Mouse (Mus musculus): Measurements from ENCODE around the gene Ccdc63.
A peak's percentile ranks its signal among the peaks of the same experiment; 100 is the strongest.

Ccdc63 gene

DNA sequence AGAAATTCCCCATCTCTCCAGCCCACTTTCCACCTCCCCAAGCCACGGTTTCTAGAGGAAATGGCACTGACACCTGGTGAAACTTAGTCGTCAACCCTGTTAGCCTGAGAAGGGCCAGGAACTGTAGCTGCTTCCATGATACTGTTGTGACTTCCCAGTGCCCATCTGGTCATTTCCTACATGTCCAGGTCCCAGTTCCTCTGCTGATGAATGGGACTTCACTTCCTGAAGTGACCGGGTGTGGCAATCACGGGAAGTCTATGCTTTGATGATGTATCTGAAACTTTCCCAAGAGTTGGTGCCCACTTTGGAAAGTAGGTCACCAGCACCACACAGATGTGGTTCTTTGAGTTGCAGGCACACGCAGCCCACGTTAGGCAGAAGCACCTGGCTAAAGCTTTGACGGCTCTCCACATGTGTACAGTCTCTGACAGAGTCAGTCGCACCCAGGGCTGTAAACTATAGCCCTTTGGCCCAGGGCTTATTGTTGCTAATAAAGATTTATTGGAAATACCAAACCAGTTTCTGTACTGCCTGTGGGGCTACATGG lies 15.3 kb downstream of the Ccdc63 start:
- DNase-seq (ENCODE audit: low read depth) = no peak

DNA sequence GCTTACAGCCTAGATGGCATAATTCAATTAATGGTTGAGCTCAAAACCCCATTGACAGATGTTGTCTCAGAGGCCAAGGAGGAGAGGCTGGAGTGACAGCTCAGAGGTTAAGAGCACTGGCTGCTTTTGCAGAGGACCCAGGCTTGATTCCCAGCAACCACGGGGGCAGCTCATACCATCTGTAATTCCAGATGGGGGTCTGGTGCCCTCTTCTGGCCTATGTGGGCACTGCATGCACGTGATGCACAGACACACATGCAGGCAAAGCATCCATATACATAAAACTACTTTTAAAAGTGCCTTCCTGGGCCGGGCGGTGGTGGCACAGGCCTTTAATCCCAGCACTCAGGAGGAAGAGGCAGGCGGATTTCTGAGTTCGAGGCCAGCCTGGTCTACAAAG lies 24.4 kb downstream of the Ccdc63 start:
- DNase-seq (ENCODE audit: low read depth) = peak; percentile 62

DNA sequence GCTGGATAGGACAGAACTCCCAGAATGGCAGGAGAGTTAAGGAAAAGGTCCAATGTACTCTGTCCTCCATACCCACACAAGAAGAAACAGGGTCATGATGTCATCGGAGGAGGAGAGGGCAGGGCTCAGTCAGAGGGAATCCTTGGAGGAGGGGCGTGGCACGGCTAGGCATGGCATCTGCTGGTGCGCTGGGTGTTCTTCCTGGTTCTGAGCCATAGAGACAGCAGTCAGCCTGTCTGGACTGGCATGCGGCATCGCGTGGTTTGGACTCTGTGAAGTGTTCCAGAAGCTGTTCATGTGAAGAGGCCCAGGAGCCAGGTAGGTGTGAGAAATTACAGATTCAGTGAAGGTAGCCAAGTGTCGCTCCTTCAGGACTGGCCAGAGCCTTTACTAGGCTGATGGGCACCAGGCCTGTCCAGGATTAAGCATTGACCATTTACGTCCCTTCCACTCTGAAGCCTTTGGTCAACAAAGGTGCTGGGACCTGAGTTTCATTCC lies 25.3 kb downstream of the Ccdc63 start:
- DNase-seq (ENCODE audit: low read depth) = no peak

DNA sequence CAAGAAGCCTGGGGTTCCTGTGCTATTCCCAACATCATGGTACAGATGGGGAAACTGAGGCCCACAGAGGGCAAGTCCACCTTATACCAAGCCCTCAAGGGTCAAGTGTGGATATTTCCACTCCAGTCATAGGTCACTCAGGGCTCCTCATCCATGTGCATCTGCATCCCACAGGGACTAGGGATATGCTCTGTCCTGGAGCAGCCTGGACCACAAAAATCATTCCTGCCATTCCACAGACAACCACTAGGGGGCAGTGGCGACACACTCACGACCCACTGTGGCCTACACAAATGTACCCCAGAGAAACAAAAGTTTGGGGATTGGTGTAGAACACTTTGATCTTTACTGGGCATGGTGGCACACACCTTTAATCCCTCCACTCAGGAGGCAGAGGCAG lies 26.4 kb downstream of the Ccdc63 start:
- peak; percentile 81 for DNase-seq (ENCODE audit: low read depth)

DNA sequence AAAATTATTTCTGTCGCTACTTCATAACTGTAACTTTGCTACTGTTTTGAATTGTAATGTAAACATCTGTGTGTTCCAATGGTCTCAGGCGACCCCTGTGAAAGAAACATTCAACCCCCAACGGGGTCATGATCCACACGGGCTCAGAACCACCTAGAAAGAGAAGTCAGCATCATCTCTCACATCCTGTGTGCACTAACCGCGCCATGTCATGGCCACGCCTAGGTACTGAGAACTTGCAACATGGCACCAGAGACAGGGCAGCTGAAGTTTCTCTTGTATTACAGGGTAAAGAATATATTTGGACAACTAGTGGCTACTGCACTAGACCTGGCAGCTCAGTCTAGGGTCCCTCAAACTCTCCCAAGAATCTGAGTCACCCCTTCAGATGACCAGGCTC lies 27.2 kb downstream of the Ccdc63 start:
- DNase-seq (ENCODE audit: low read depth) = no peak

DNA sequence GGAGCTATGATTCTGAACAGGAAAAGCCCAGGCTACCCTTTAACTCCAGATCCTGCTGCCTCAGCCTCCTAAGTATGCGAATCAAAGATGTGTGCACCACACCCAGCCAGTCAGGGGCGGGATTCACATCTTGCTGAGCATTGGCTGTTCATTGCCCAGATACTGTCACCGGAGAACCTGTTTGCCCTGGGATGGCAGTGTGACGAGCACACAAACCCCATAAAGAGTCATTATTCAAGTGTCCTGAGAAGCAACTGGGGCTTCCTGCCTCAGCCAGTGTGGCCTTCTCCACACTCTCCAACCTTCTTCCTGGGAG lies 28.7 kb downstream of the Ccdc63 start:
- no peak for DNase-seq (ENCODE audit: low read depth)

DNA sequence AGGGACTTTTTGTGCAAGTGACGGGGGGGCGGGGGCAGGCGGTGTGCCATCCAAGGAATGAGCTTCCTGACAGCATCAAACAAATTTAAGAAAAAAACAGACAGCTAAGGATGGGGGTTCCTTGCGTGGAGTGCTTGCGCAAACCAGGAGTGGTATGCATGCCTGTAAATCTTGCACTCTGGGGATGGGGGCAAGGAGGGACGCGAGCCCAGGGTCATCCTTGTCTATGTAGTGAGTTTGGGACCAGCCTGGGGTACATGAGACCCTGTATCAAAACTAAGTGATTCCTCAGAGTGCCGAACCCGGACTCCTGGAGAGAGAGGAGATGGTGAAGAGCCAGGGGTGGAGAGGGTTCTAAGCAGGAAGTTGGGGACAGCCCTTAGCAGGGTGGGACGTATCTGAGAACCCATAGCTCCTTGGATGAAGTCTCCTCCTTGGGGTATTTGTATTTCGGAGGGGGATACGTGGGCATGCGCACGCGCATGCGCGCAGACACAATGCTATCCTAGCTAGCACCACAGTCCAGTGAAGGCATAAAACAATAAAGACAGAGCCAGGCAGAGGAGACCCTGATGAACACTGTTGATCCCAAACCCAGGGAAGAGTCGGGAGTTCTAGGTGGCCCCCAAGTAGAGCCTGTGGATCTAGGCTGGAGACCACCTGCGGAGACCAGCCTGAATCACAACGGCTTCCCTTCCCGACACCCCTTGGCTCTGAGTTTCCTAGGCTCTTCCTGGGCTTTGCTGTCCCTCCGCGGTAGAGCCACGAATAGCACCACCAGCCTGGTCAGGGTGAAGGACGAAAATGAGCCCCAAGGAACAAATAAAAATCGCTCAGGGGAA lies 29.3 kb downstream of the Ccdc63 start:
- DNase-seq (ENCODE audit: low read depth) = no peak

DNA sequence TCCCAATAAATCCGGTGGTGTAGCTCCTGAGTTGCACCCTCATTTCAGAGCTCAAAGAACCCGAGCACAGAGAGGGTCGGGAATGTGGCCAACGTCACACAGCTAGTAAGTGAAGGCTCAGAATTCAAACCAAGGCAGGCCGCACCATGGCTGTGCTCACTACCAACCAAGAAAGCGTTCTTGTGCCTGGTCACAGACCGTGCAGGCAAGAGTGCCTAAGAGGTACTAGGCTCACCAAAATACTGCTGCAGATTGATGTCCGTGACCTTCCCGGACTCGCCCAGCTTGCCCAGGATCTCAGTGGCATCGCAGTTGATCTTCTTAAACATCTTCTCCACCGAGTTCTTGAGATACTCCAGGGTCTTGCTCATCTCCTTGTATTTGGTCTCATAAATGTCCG lies 30.0 kb downstream of the Ccdc63 start:
- DNase-seq (ENCODE audit: low read depth) = no peak

DNA sequence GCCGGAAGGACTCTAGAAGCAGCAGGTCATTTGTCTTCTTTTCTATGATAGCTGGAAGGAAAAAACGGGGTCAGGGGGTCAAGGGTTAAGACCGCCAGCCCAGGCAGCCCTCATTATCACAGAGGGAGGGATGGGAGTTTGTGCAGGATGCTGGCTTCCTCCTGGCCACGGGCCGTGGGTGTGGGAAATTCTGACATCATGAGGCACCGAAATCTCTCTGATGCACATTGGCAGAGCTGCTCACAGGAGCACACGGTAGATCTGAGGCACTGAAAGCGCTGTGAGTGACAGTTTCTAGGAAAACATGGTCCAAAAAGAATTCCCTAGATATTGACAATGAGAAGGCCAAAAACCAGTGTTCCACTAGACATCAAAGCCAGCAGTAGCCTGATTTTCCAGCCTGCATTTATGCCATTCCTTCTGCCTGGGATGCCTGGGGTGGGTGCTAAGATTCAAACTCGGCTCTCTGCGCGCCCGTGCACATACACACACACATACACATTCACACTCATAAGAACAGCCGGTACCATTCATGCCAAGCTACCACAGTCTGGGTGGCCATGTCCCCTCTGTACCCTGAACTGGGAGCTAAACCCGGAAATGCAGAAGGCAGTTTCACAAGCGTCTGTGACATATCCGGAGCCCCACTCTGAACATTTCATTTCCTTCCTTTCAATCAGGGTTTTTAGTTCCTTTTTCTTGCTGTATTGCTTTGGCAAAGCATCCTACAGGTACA lies 31.1 kb downstream of the Ccdc63 start:
- no peak for DNase-seq (ENCODE audit: low read depth)

DNA sequence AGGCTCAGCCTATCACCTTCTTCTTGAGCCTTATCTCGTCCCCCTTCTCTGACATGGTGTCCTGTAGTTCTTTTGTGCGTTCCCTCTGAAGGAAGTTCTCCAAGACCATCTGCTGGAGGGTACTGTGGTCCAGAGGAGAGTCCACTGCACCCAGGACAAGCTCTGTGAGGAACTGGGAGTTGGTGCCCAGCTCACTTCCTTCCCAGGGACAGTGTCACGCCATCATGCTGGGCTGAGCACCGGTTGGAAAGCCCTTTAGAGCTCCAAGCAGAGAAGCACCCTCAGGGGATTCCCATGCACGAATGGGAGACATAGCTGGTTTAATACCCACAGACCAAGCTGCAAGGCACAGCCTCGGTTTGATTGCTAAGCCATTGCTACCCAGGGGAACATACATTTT lies 32.5 kb downstream of the Ccdc63 start:
- no peak for DNase-seq (ENCODE audit: low read depth)

DNA sequence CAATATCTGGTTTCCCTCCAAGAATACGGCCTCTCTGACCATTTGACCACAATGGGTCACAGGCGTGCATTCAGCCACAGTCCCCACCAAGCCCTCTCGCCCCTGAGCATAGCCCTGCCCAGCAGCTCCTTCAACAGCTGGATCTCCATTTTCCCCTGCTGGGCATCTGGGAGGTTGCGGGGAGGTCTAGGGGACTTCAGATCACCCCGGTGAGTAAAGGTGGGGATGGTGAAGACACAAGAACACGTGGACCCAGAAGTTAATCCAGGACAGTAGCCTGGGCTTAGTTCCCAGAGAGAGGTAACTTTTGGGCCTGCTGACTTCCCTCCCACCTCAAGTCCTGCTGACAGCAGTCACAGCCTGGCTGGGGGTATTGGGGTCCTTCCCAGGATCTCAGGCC lies 34.4 kb downstream of the Ccdc63 start:
- DNase-seq (ENCODE audit: low read depth) = no peak

DNA sequence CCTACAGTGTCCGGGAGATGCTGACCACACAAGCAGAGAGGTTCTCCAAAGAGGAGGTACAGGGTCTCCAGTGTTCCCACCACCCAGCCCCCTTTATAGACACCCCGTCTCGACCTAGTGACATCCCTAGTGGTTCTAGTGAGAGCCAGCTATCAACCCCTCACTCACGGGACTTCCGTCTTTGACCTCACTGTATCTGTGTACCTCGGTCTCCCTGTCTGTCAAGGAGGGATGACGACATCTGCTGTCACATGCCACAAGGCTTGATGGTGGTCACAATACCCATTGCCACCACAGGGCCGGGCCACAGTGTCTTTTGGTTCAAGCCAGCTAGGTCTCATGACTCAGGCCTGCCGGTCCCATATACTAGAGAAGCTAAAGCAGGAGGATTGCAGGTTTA lies 35.6 kb downstream of the Ccdc63 start:
- no peak for DNase-seq (ENCODE audit: low read depth)

DNA sequence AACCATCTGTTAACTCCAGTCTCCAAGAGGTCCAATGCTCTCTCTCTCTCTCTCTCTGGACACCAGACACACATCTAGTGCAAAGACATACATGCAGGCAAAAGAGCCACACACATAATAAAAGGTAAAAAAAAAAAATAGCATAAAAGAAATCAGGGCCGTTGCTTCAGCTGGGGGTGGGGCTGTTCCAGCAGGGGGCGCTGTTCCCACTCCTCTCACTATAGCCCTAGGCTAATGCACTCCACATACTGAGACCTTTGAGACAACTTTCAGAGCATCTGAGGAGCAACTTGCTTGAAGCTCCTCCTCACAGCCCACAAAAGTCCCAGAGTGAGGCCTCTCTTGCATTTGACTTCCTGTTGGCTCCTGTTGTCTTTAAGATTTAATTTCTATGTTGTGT lies 36.4 kb downstream of the Ccdc63 start:
- DNase-seq (ENCODE audit: low read depth) = peak; percentile 73

DNA sequence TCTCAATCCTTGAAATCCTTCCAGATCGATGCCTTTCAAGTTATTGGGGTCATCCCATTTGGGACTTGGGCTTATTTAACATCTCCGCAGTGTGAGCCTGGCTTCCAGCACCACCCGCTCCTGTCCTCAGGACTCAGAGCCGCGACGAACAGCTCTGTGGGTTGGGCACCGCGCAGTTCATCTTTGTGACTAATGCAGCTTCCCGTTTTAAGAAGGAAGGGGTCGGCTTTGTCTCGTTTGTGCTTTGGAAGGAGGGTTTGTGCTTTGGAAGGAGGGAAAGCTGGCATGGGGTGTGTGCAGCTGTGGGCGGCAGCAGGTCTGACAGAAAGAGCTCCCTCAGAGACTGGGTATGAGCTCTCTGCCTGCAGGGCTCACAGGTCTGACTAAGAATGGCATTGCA lies 37.5 kb downstream of the Ccdc63 start:
- no peak for DNase-seq (ENCODE audit: low read depth)

DNA sequence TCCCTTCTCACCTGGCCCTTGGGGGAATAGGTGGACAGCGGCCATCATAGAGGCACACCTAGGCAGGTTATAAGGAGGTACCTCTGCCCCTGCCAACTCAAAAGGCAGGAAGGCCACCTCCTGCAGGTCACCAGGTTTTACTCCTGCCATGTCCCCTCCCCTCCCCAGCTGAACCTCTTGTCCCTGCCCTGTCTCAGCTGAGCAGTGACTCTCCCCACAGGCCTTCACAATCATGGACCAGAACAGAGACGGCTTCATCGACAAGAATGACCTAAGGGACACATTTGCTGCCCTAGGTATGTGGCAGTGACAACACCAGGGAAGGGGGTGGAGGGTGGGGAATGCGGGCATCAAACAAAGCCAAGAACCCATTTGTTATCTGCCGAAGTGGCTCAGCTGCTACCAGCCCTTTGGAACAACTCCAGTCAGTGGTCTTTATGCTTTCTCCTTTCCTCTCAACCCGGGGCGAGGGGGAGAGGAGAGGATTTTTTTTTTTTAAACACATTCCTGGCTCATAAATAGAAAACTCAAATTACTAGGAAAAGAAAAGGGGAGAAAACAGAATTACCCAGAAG lies 38.1 kb downstream of the Ccdc63 start:
- DNase-seq (ENCODE audit: low read depth) = no peak

DNA sequence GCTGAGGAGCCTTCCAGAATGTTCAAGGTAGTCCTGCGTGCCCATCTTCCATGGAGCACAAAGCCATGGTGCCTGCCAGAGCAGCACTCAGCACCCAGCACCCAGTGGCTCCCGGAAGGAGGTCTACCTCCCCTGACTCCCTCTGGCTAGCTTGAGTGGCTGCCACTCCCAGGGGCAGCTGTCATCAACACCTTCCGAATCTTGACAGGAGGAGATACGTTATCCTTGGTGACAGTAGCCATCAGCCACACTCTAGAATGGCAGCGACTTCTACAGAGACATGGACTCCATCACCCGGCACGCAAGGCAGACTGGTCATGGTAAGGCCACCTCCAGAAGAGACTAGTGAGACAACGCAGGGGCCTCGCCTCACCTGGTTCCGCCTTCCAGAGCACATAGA lies 46.2 kb downstream of the Ccdc63 start:
- no peak for DNase-seq (ENCODE audit: low read depth)

DNA sequence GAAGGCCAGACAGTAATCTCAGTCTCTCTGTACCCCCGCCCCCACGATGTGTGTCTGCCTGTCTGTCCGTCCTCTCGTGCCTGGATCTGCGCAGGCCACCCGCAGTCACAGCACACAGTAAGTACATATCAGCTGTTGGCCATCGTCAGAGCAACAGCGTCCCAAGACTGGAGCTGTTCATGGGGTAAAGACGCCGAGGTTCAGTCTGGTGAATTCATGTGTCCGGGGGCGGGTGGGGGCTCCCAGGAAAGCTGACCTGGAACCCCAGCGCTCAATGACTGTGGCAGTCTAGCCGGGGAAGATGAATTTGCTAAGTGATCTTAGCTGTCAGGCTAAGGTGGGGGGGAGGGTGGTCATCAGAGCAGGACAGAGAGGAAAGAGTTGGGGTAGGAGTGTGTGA lies 46.9 kb downstream of the Ccdc63 start:
- no peak for DNase-seq (ENCODE audit: low read depth)

DNA sequence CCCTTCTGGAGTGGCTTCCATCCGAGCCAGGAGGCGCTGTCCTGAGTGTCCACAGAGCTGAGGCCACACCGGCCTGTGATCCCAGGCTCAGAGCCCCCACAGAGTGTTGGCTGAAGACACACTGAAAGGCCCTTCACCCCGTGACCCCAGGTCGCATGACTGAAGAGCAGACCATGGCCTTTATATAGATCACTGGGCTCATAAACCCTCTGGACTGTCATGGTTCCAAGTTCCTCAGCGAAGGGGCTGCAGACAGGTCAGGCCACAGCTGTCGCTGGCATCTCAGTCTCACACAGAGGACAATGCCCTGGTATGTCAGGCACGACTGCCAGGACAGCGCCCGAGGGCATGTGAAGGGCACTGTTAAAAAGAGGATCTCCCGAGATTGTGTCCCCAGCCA lies 47.8 kb downstream of the Ccdc63 start:
- DNase-seq (ENCODE audit: low read depth) = no peak

DNA sequence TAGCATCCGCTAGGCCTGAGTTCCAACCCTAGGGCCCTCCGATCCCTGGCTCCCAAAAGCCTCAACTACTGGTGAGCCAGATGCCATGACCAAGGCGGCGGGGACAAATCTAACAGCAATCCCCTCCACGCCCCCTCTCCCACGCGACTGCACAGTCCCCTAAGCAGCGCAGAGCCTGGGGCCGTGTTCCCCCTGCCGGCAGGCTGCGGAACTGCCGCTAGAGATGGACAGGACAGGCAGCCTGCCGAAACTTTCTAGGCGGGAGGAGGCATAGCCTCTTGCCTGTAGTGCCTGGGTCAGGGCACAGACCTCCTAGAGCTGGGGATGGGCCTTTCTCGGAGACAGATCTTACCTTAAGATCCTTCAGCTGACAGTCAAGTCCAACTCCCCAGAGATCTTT lies 49.6 kb downstream of the Ccdc63 start:
- DNase-seq (ENCODE audit: low read depth) = peak; percentile 78

DNA sequence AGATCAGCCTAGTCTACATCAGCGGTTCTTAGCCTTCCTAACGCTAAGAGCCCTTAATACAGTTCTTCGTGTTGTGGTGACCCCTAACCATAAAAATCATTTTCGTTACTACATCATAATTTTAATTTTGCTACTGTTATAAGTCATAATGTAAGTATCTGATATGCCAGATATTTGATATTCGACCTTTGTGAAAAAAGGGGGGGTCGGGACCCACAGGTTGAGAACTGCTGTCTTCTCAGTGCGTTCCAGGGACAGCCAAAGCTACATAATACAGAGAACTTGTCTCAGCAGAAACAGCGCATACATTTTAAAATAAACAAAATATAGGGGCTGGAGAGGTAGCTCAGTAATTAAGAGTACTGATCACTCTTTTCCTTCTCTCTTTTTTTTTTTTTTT lies 51.0 kb downstream of the Ccdc63 start:
- no peak for DNase-seq (ENCODE audit: low read depth)

DNA sequence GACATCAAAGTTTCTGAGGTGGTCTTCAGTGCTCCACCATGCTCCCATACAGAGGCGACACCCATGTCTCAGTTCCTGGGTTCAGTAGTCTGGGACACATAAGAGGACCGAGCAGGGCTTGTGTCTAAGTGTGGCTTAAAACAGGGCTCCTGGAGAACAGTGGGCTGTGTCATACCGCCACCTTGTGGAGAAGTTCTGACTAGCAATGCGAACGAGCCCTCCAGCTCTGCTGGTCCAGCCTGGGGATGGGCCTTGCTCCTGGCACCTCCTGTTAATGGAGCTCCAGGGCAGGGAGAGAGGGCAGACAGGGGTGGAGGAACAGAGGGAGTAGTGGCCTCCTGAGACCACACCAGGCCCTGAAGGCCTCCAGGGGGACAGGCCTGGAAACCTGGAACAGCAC lies 51.7 kb downstream of the Ccdc63 start:
- DNase-seq (ENCODE audit: low read depth) = peak; percentile 85

DNA sequence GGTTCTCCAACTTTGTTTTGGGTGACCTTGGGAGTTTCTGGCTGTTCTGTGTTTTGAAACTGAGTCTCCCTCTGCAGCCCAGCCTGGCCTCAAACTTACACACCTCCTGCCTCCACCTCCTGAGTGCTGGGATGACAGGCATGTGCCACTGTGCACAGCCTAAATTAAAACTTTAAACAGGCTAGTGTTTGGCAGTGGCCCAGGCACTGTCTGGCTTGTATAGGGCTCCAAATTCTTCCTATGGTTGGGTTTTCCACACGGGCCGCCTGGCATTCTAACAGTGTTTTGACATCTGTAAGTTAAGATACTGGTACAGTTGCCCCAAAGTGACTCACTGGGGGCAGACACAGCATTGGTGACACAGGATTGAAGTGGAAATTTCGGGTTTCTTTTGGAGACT lies 54.5 kb downstream of the Ccdc63 start:
- no peak for DNase-seq (ENCODE audit: low read depth)

DNA sequence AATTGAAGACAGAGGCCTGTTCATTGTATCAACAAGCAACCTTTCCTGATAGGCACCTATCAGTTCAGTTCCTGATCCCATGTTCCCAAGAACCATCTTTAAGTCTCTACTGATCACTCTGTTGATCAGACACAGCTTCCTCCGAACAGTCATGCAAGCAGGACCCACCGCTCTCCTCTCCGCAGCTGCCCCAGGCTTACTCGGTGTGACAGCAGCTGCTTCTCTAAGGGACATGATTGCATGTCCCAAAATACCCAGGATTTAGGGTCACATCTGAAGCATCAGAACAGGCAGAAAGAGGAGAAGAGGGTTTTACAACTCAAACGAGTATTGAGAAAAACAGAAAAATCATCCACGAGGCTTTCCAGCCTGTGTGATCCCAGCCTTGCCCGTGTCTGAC lies 55.3 kb downstream of the Ccdc63 start:
- DNase-seq (ENCODE audit: low read depth) = no peak

All from induced T-regulatory cell, adult 2 months (primary cell).